Mouse (Mus musculus): ENCODE measurements at regions not wholly inside any gene's neighbourhood (a gene's known extent, or its start where the extent isn't known, plus 50 kb on each side); places are given as distances from the start of the nearest gene placed in this dataset.

- no peak overlapping the region for H3K27ac ChIP-seq (ENCODE audit: low read depth, low read length)
- ATAC-seq (replicated peaks; ENCODE audit: low FRiP score), result no peak
- H3K4me1 ChIP-seq (replicated peaks; ENCODE audit: control insufficient read depth, insufficient read depth, low read length), result no peaks in the 10 kb centered on the region
- no peak overlapping the region for H3K4me3 ChIP-seq (ENCODE audit: low read depth, low read length)
- no peaks in the 10 kb centered on the region for H3K27me3 ChIP-seq (replicated peaks; ENCODE audit: control insufficient read depth, insufficient read depth, low read length)
- H3K36me3 ChIP-seq (ENCODE audit: control insufficient read depth, insufficient read depth, low read length), result no peaks in the 10 kb centered on the region
- no peak overlapping the region for H3K4me2 ChIP-seq
- WGBS, result 79% methylated on average over 8 of the region's 8 CpGs
- no peaks in the 10 kb centered on the region for H3K9me3 ChIP-seq (ENCODE audit: control insufficient read depth, low read length)
- H3K9ac ChIP-seq (ENCODE audit: low read depth, low read length), result no peak overlapping the region
- no peak for DNase-seq (ENCODE audit: low spot score)
Observed at GRCm38 (mm10) chr12:13083337-13084054, 141.8 kb upstream of the Mycn start.

GRCm38 (mm10) chr12:13080791-13081190, 139.1 kb upstream of the Mycn start:
- no peak overlapping the region for H3K4me2 ChIP-seq
- ATAC-seq (replicated peaks; ENCODE audit: low FRiP score), result no peak
- no peaks in the 10 kb centered on the region for H3K4me1 ChIP-seq (replicated peaks; ENCODE audit: control insufficient read depth, insufficient read depth, low read length)
- WGBS, result 65% methylated on average over 5 of the region's 5 CpGs
- no peaks in the 10 kb centered on the region for H3K9me3 ChIP-seq (ENCODE audit: control insufficient read depth, low read length)
- H3K27ac ChIP-seq (ENCODE audit: low read depth, low read length), result no peak overlapping the region
- no peaks in the 10 kb centered on the region for H3K27me3 ChIP-seq (replicated peaks; ENCODE audit: control insufficient read depth, insufficient read depth, low read length)
- H3K36me3 ChIP-seq (ENCODE audit: control insufficient read depth, insufficient read depth, low read length), result no peaks in the 10 kb centered on the region
- no peak overlapping the region for H3K9ac ChIP-seq (ENCODE audit: low read depth, low read length)
- DNase-seq (ENCODE audit: low spot score), result no peak
- no peak overlapping the region for H3K4me3 ChIP-seq (ENCODE audit: low read depth, low read length)

- H3K4me2 ChIP-seq, result no peak overlapping the region
- ATAC-seq (replicated peaks; ENCODE audit: low FRiP score) (no peak), DNase-seq (ENCODE audit: low spot score) (no peak)
- H3K4me1 ChIP-seq (replicated peaks; ENCODE audit: control insufficient read depth, insufficient read depth, low read length), result no peaks in the 10 kb centered on the region
- no peaks in the 10 kb centered on the region for H3K27me3 ChIP-seq (replicated peaks; ENCODE audit: control insufficient read depth, insufficient read depth, low read length)
- H3K36me3 ChIP-seq (ENCODE audit: control insufficient read depth, insufficient read depth, low read length), result no peaks in the 10 kb centered on the region
- H3K27ac ChIP-seq (ENCODE audit: low read depth, low read length), result no peak overlapping the region
- 87% methylated on average over 3 of the region's 3 CpGs for WGBS
- no peak overlapping the region for H3K4me3 ChIP-seq (ENCODE audit: low read depth, low read length)
- no peaks in the 10 kb centered on the region for H3K9me3 ChIP-seq (ENCODE audit: control insufficient read depth, low read length)
- no peak overlapping the region for H3K9ac ChIP-seq (ENCODE audit: low read depth, low read length)
Observed at GRCm38 (mm10) chr12:13079832-13080231, 138.1 kb upstream of the Mycn start.

- ATAC-seq (replicated peaks; ENCODE audit: low FRiP score) (no peak), DNase-seq (ENCODE audit: low spot score) (no peak)
- no peak overlapping the region for H3K4me2 ChIP-seq
- H3K9ac ChIP-seq (ENCODE audit: low read depth, low read length), result no peak overlapping the region
- 54% methylated on average over 4 of the region's 4 CpGs for WGBS
- no peaks in the 10 kb centered on the region for H3K4me1 ChIP-seq (replicated peaks; ENCODE audit: control insufficient read depth, insufficient read depth, low read length)
- no peaks in the 10 kb centered on the region for H3K9me3 ChIP-seq (ENCODE audit: control insufficient read depth, low read length)
- H3K4me3 ChIP-seq (ENCODE audit: low read depth, low read length), result no peak overlapping the region
- H3K36me3 ChIP-seq (ENCODE audit: control insufficient read depth, insufficient read depth, low read length), result no peaks in the 10 kb centered on the region
- H3K27ac ChIP-seq (ENCODE audit: low read depth, low read length), result no peak overlapping the region
- no peaks in the 10 kb centered on the region for H3K27me3 ChIP-seq (replicated peaks; ENCODE audit: control insufficient read depth, insufficient read depth, low read length)
Observed at GRCm38 (mm10) chr12:13077689-13078088, 136.0 kb upstream of the Mycn start.

- H3K4me3 ChIP-seq (ENCODE audit: low read depth, low read length), result no peak overlapping the region
- ATAC-seq (replicated peaks; ENCODE audit: low FRiP score) (no peak), DNase-seq (ENCODE audit: low spot score) (no peak)
- H3K4me1 ChIP-seq (replicated peaks; ENCODE audit: control insufficient read depth, insufficient read depth, low read length), result no peaks in the 10 kb centered on the region
- H3K36me3 ChIP-seq (ENCODE audit: control insufficient read depth, insufficient read depth, low read length), result no peaks in the 10 kb centered on the region
- no peak overlapping the region for H3K4me2 ChIP-seq
- WGBS, result 55% methylated on average over 3 of the region's 3 CpGs
- H3K27me3 ChIP-seq (replicated peaks; ENCODE audit: control insufficient read depth, insufficient read depth, low read length), result no peaks in the 10 kb centered on the region
- H3K9ac ChIP-seq (ENCODE audit: low read depth, low read length), result no peak overlapping the region
- no peak overlapping the region for H3K27ac ChIP-seq (ENCODE audit: low read depth, low read length)
- no peaks in the 10 kb centered on the region for H3K9me3 ChIP-seq (ENCODE audit: control insufficient read depth, low read length)
Observed at GRCm38 (mm10) chr12:13076699-13077287, 135.1 kb upstream of the Mycn start.

- no peak overlapping the region for H3K4me3 ChIP-seq (ENCODE audit: low read depth, low read length)
- H3K4me1 ChIP-seq (replicated peaks; ENCODE audit: control insufficient read depth, insufficient read depth, low read length), result no peaks in the 10 kb centered on the region
- no peaks in the 10 kb centered on the region for H3K27me3 ChIP-seq (replicated peaks; ENCODE audit: control insufficient read depth, insufficient read depth, low read length)
- DNase-seq (ENCODE audit: low spot score), result no peak
- 55% methylated on average over 4 of the region's 4 CpGs for WGBS
- H3K4me2 ChIP-seq, result no peak overlapping the region
- no peaks in the 10 kb centered on the region for H3K36me3 ChIP-seq (ENCODE audit: control insufficient read depth, insufficient read depth, low read length)
- no peaks in the 10 kb centered on the region for H3K9me3 ChIP-seq (ENCODE audit: control insufficient read depth, low read length)
- no peak overlapping the region for H3K9ac ChIP-seq (ENCODE audit: low read depth, low read length)
- no peak overlapping the region for H3K27ac ChIP-seq (ENCODE audit: low read depth, low read length)
- no peak for ATAC-seq (replicated peaks; ENCODE audit: low FRiP score)
Observed at GRCm38 (mm10) chr12:13073126-13073886, 131.6 kb upstream of the Mycn start.

- Histone ChIP-seq H3K4me3 (ENCODE audit: low read depth, low read length) (no peak overlapping the region), H3K4me1 (replicated peaks; ENCODE audit: control insufficient read depth, insufficient read depth, low read length) (no peaks in the 10 kb centered on the region), H3K27me3 (replicated peaks; ENCODE audit: control insufficient read depth, insufficient read depth, low read length) (no peaks in the 10 kb centered on the region), H3K36me3 (ENCODE audit: control insufficient read depth, insufficient read depth, low read length) (no peaks in the 10 kb centered on the region), H3K4me2 (no peak overlapping the region), H3K9ac (ENCODE audit: low read depth, low read length) (no peak overlapping the region), H3K27ac (ENCODE audit: low read depth, low read length) (no peak overlapping the region), H3K9me3 (ENCODE audit: control insufficient read depth, low read length) (no peaks in the 10 kb centered on the region)
- ATAC-seq (replicated peaks; ENCODE audit: low FRiP score) (no peak), DNase-seq (ENCODE audit: low spot score) (no peak)
- WGBS, result 57% methylated on average over 5 of the region's 5 CpGs
Observed at GRCm38 (mm10) chr12:13067295-13067694, 125.6 kb upstream of the Mycn start.

- H3K27ac ChIP-seq (ENCODE audit: low read depth, low read length), result no peak overlapping the region
- WGBS, result 39% methylated on average over 6 of the region's 6 CpGs
- no peak for ATAC-seq (replicated peaks; ENCODE audit: low FRiP score)
- no peak overlapping the region for H3K9ac ChIP-seq (ENCODE audit: low read depth, low read length)
- H3K27me3 ChIP-seq (replicated peaks; ENCODE audit: control insufficient read depth, insufficient read depth, low read length), result no peaks in the 10 kb centered on the region
- H3K36me3 ChIP-seq (ENCODE audit: control insufficient read depth, insufficient read depth, low read length), result no peaks in the 10 kb centered on the region
- no peak overlapping the region for H3K4me3 ChIP-seq (ENCODE audit: low read depth, low read length)
- H3K4me1 ChIP-seq (replicated peaks; ENCODE audit: control insufficient read depth, insufficient read depth, low read length), result no peaks in the 10 kb centered on the region
- no peak for DNase-seq (ENCODE audit: low spot score)
- H3K4me2 ChIP-seq, result no peak overlapping the region
- no peaks in the 10 kb centered on the region for H3K9me3 ChIP-seq (ENCODE audit: control insufficient read depth, low read length)
Observed at GRCm38 (mm10) chr12:13066604-13067181, 125.0 kb upstream of the Mycn start.
